ENCODE assay signal across 30 mouse cellular contexts in genomic region chr16:23374068-23374467, GRCm38 (mm10). TPM values are rescaled to one million over a fixed set of nuclear protein-coding genes. Genes with fewer than 3 reads are reported as not detected.
A peak's percentile ranks its signal among the peaks of the same experiment; 100 is the strongest.
DNase-seq lines count a peak whose midpoint lies in the region; ATAC-seq and TF ChIP-seq lines count a peak whose summit lies in the region.
"Had no signal": no experiment of that assay in that cellular context is flagged by ENCODE, and none has a peak within 500 bp of the region (broad histone marks: within the 10 kb centered on the region; RNA-seq: fewer than 3 reads in every experiment).

No protein-coding gene starts in this region.

- ATAC-seq in lung, postnatal 0 days: no peak
- ATAC-seq in neural tube, embryonic 15.5 days (ENCODE audit: low FRiP score): no peak
- no peak for ATAC-seq in intestine, embryonic 15.5 days
- ATAC-seq: forebrain, embryonic 15.5 days had no signal

- no peaks in the 10 kb centered on the region for H3K36me3 ChIP-seq in lung, postnatal 0 days (ENCODE audit: insufficient read depth, low read length)
- H3K36me3 ChIP-seq in ES-E14 (ENCODE audit: control insufficient read depth, insufficient read depth, low read length, poor library complexity, severe bottlenecking): no peaks in the 10 kb centered on the region
- no peaks in the 10 kb centered on the region for H3K36me3 ChIP-seq in neural tube, embryonic 15.5 days
- H3K36me3 ChIP-seq in intestine, embryonic 15.5 days: no peaks in the 10 kb centered on the region
- H3K36me3 ChIP-seq: forebrain, embryonic 12.5 days; forebrain, embryonic 15.5 days; G1E; hindbrain, embryonic 12.5 days; hindbrain, embryonic 15.5 days had no signal

- H3K9ac ChIP-seq in lung, postnatal 0 days (replicated peaks; ENCODE audit: low read depth): no peak overlapping the region
- H3K9ac ChIP-seq in ES-E14 (ENCODE audit: insufficient read depth, low read depth, low read length, poor library complexity, severe bottlenecking): no peak overlapping the region
- no peak overlapping the region for H3K9ac ChIP-seq in neural tube, embryonic 15.5 days (replicated peaks)
- H3K9ac ChIP-seq in intestine, embryonic 15.5 days: no peak overlapping the region
- H3K9ac ChIP-seq: forebrain, embryonic 12.5 days; forebrain, embryonic 15.5 days; hindbrain, embryonic 12.5 days; hindbrain, embryonic 15.5 days had no signal

- H3K27ac ChIP-seq in lung, postnatal 0 days (ENCODE audit: low read length): peak overlapping the region; percentile 58
- no peak overlapping the region for H3K27ac ChIP-seq in ES-E14 (ENCODE audit: insufficient read depth, low read depth, low read length, poor library complexity, severe bottlenecking)
- H3K27ac ChIP-seq in brown adipose tissue, adult 24 weeks (replicated peaks; ENCODE audit: low read depth, low read length): 0 out of 2 replicates have a peak overlapping the region, but pooled peaks have one; percentile 27
- H3K27ac ChIP-seq in neural tube, embryonic 15.5 days (replicated peaks): no peak overlapping the region
- no peak overlapping the region for H3K27ac ChIP-seq in intestine, embryonic 15.5 days
- H3K27ac ChIP-seq: forebrain, embryonic 12.5 days; forebrain, embryonic 15.5 days; hindbrain, embryonic 12.5 days; hindbrain, embryonic 15.5 days had no signal

- H3K27me3 ChIP-seq in lung, postnatal 0 days (replicated peaks; ENCODE audit: insufficient read depth, low read length): no peaks in the 10 kb centered on the region
- H3K27me3 ChIP-seq in neural tube, embryonic 15.5 days (replicated peaks): no peaks in the 10 kb centered on the region
- no peaks in the 10 kb centered on the region for H3K27me3 ChIP-seq in intestine, embryonic 15.5 days (replicated peaks)
- H3K27me3 ChIP-seq: forebrain, embryonic 12.5 days; forebrain, embryonic 15.5 days; hindbrain, embryonic 12.5 days; hindbrain, embryonic 15.5 days; Patski had no signal

- no peak for DNase-seq in lung, postnatal 0 days (ENCODE audit: low spot score)
- no peak for DNase-seq in lung, adult 18-20 months
- no peak for DNase-seq in ES-E14 (ENCODE audit: low read depth, low spot score)
- DNase-seq: adrenal gland, postnatal 10 days; adrenal gland, postnatal 36 days; cerebellum, adult 18-20 months; cerebellum, adult 9-10 months; cerebellum, postnatal 14 days; gastrocnemius, postnatal 10 days had no signal

- H3K4me1 ChIP-seq in lung, postnatal 0 days (ENCODE audit: insufficient read depth, low read depth, low read length): 0 out of 2 replicates have a peak, but pooled peaks cover 3% of the 10 kb centered on the region
- no peaks in the 10 kb centered on the region for H3K4me1 ChIP-seq in ES-E14 (ENCODE audit: control insufficient read depth in 2 of 2, insufficient read depth in 2 of 2, low read length in 2 of 2, poor library complexity in 1 of 2)
- no peaks in the 10 kb centered on the region for H3K4me1 ChIP-seq in brown adipose tissue, adult 24 weeks (ENCODE audit: control insufficient read depth, insufficient read depth, insufficient read length, low read length)
- H3K4me1 ChIP-seq in neural tube, embryonic 15.5 days: no peaks in the 10 kb centered on the region
- no peaks in the 10 kb centered on the region for H3K4me1 ChIP-seq in intestine, embryonic 15.5 days (replicated peaks)
- H3K4me1 ChIP-seq: forebrain, embryonic 12.5 days; forebrain, embryonic 15.5 days; hindbrain, embryonic 12.5 days; hindbrain, embryonic 15.5 days had no signal

- no peak overlapping the region for H3K4me2 ChIP-seq in lung, postnatal 0 days (replicated peaks; ENCODE audit: low read depth, low read length)
- H3K4me2 ChIP-seq in neural tube, embryonic 15.5 days: no peak overlapping the region
- no peak overlapping the region for H3K4me2 ChIP-seq in intestine, embryonic 15.5 days (replicated peaks)
- H3K4me2 ChIP-seq: forebrain, embryonic 12.5 days; forebrain, embryonic 15.5 days; heart, embryonic 11.5 days; hindbrain, embryonic 12.5 days; hindbrain, embryonic 15.5 days had no signal

- no peak for TF ChIP-seq EP300 in lung, postnatal 0 days (IDR thresholded peaks at IDR 0.05)

- H3K9me3 ChIP-seq in lung, postnatal 0 days (ENCODE audit: low read length): no peaks in the 10 kb centered on the region
- H3K9me3 ChIP-seq in ES-E14 (ENCODE audit: control insufficient read depth, insufficient read depth, low read depth, low read length): no peaks in the 10 kb centered on the region
- no peaks in the 10 kb centered on the region for H3K9me3 ChIP-seq in neural tube, embryonic 15.5 days (replicated peaks)
- H3K9me3 ChIP-seq in intestine, embryonic 15.5 days: no peaks in the 10 kb centered on the region
- H3K9me3 ChIP-seq: forebrain, embryonic 12.5 days; forebrain, embryonic 15.5 days; hindbrain, embryonic 12.5 days had no signal

- in situ Hi-C loops in ES-E14 (cut with MboI; ENCODE audit: low sequenced_read_pairs in 2 of 2, unreplicated experiment in 2 of 2): no loop called here

- no peak for TF ChIP-seq CTCF in lung, postnatal 0 days (IDR thresholded peaks at IDR 0.05)

- WGBS in lung, postnatal 0 days: 90% methylated on average over 4 of the region's 4 CpGs
- WGBS in neural tube, embryonic 15.5 days: 91% methylated on average over 4 of the region's 4 CpGs
- WGBS in intestine, embryonic 15.5 days: 85% methylated on average over 4 of the region's 4 CpGs

- no peak overlapping the region for H3K4me3 ChIP-seq in lung, postnatal 0 days (ENCODE audit: low read depth, low read length)
- H3K4me3 ChIP-seq in ES-E14 (ENCODE audit: insufficient read depth in 1 of 2, low read depth in 1 of 2, low read length in 2 of 2, poor library complexity in 1 of 2, severe bottlenecking in 1 of 2): no peak overlapping the region
- no peak overlapping the region for H3K4me3 ChIP-seq in brown adipose tissue, adult 24 weeks (ENCODE audit: insufficient read depth, low read depth, low read length)
- no peak overlapping the region for H3K4me3 ChIP-seq in neural tube, embryonic 15.5 days (replicated peaks)
- no peak overlapping the region for H3K4me3 ChIP-seq in intestine, embryonic 15.5 days (replicated peaks)
- H3K4me3 ChIP-seq: forebrain, embryonic 12.5 days; forebrain, embryonic 15.5 days; hindbrain, embryonic 12.5 days; hindbrain, embryonic 15.5 days had no signal

TF ChIP-seq in ES-E14, 5 proteins besides CTCF, POLR2A, EP300 and RAD21:
- no peak for TF ChIP-seq HCFC1 (IDR thresholded peaks at IDR 0.05; ENCODE audit: borderline replicate concordance, insufficient read depth, low read length)
- TF ChIP-seq ZC3H11A (IDR thresholded peaks at IDR 0.05; ENCODE audit: borderline replicate concordance, low read depth, low read length): no peak
- TF ChIP-seq MAFK (IDR thresholded peaks at IDR 0.05; ENCODE audit: insufficient read depth, low read depth, low read length): peak; percentile 80

RNA-seq across cellular contexts. Expression of gene Rtp1, which starts 54.9 kb away (rescaled TPM):
- polyA plus RNA-seq in lung, postnatal 0 days (2015; fragmentation: Nextera tagmentation; extraction: Ambion mirVana): not detected in 2 replicates
- total RNA-seq in ES-E14 (2012; rRNA removed): not detected in 2 replicates
- polyA plus RNA-seq in brown adipose tissue, adult 24 weeks (2012; ENCODE audit: insufficient read depth, insufficient read length, missing spikeins): not detected in 2 replicates
- polyA plus RNA-seq in neural tube, embryonic 15.5 days (2015; fragmentation: Nextera tagmentation; extraction: Ambion mirVana): 0.08 TPM in 1 of 2 replicates, not detected in the other
- not detected in 2 replicates for polyA plus RNA-seq in intestine, embryonic 15.5 days (2015; fragmentation: Nextera tagmentation; extraction: Ambion mirVana)
- total RNA-seq: adrenal gland, adult 18-20 months; adrenal gland, postnatal 10 days; adrenal gland, postnatal 36 days; gastrocnemius, postnatal 10 days; gastrocnemius, postnatal 4 days; heart, adult 8-10 months; heart, postnatal 25 days; hematopoietic stem cell, adult 5-6 weeks had no signal
- polyA plus RNA-seq: C2C12; CD4-positive, CD25-positive, alpha-beta regulatory T cell, adult 4 months; embryonic facial prominence, embryonic 11.5 days; G1E; heart, embryonic 11.5 days; heart, embryonic 14.5 days; heart, postnatal 0 days; hindbrain, embryonic 12.5 days; intestine, embryonic 14.5 days; Patski had no signal

Comparison
In these comparisons a context has a peak if more than half of its experiments do, and no peak if none do; other contexts are left out.
1. H3K27ac ChIP-seq: peak in lung, postnatal 0 days (single experiment) and brown adipose tissue, adult 24 weeks (single experiment); none in ES-E14 (single experiment), neural tube, embryonic 15.5 days (single experiment) and intestine, embryonic 15.5 days (single experiment).